Mouse (Mus musculus): ENCODE results near the gene Ptprj.

GRCm38 (mm10) chr2:90543106-90543702 lies 37.2 kb downstream of the Ptprj start:
- TF ChIP-seq CTCF (conservative IDR thresholded peaks at IDR 0.05; ENCODE audit: insufficient read depth, insufficient read length, low read depth, low read length), result no peak
- TF ChIP-seq POLR2A (IDR thresholded peaks at IDR 0.05; ENCODE audit: low read depth, low read length), result no peak

Data from kidney, adult 2 months (tissue).